Mouse (Mus musculus): ENCODE data around the gene Cdc42bpg. TPM values are rescaled to one million over a fixed set of nuclear protein-coding genes. Genes with fewer than 3 reads are reported as not detected.

Gene Cdc42bpg
- polyA plus RNA-seq, 1 experiment from 2014 or later, result 0.95 TPM

GRCm38 (mm10) chr19:6313796-6314195, 7.5 kb downstream of the Cdc42bpg start:
- Histone ChIP-seq H3K27ac (no peak overlapping the region), H3K27me3 (no peaks in the 10 kb centered on the region), H3K36me3 (peaks cover 77% of the 10 kb centered on the region), H3K4me3 (no peak overlapping the region), H3K4me1 (no peaks in the 10 kb centered on the region), H3K4me2 (replicated peaks) (no peak overlapping the region), H3K9ac (peak overlapping the region; percentile 4; the same call in 1 of the 2 replicates), H3K9me3 (no peaks in the 10 kb centered on the region)
- 90% methylated on average over 8 of the region's 8 CpGs for WGBS
- ATAC-seq (ENCODE audit: insufficient number of reproducible peaks, insufficient read depth, low FRiP score, low TSS enrichment), result no peak

- Histone ChIP-seq H3K4me2 (replicated peaks) (no peak overlapping the region), H3K36me3 (peaks cover 83% of the 10 kb centered on the region), H3K9ac (no peak overlapping the region), H3K27me3 (no peaks in the 10 kb centered on the region), H3K9me3 (no peaks in the 10 kb centered on the region), H3K27ac (no peak overlapping the region), H3K4me3 (no peak overlapping the region), H3K4me1 (no peaks in the 10 kb centered on the region)
- WGBS, result 81% methylated on average over 8 of the region's 8 CpGs
- no peak for ATAC-seq (ENCODE audit: insufficient number of reproducible peaks, insufficient read depth, low FRiP score, low TSS enrichment)
These were observed 8.3 kb downstream of the Cdc42bpg start for GRCm38 (mm10) chr19:6314513-6314912.

DNA sequence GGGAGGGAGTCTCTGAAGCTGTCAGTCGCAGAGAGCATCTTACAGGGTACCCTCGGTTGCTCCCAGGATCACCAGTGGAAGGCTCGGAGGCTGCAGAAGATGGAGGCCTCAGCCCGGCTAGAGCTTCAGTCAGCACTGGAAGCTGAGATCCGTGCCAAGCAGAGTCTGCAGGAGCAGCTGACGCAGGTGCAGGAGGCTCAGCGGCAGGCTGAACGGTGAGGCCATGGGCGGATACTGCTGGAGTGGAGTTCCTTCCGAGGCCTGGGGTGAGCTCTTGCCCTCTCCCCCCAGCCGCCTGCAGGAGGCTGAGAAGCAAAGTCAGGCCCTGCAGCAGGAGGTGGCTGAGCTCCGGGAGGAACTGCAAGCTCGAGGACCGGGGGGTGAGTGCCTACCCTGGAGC, 9.3 kb downstream of the Cdc42bpg start:
- WGBS, result 74% methylated on average over 14 of the region's 14 CpGs
- H3K27ac ChIP-seq, result no peak overlapping the region

DNA sequence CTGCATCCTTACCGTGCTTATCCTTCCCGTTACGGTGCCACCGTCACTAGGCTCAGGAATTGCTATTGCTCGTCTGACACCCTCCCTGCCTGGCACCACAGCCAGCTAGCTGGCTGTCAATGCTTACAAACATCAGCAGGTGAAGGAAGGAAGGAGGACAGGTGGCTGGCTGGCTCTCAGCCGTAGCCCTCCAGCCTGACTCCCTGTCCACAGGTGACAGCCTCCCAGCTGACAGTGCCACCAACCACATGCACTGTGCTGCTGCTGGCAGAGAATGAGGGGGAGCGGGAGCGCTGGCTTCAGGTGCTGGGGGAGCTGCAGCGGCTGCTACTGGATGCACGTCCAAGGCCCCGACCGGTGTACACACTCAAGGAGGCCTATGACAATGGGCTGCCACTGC, 11.9 kb downstream of the Cdc42bpg start:
- H3K4me1 ChIP-seq, result no peaks in the 10 kb centered on the region
- no peak for ATAC-seq (ENCODE audit: insufficient number of reproducible peaks, insufficient read depth, low FRiP score, low TSS enrichment)
- H3K36me3 ChIP-seq, result peaks cover 83% of the 10 kb centered on the region
- no peak overlapping the region for H3K4me2 ChIP-seq (replicated peaks)
- no peak overlapping the region for H3K4me3 ChIP-seq
- no peaks in the 10 kb centered on the region for H3K9me3 ChIP-seq
- H3K9ac ChIP-seq, result no peak overlapping the region
- WGBS, result 89% methylated on average over 12 of the region's 12 CpGs
- H3K27me3 ChIP-seq, result no peaks in the 10 kb centered on the region
- no peak overlapping the region for H3K27ac ChIP-seq

More for the DNA sequence above, 9.3 kb downstream of the Cdc42bpg start:
- Histone ChIP-seq H3K36me3 (peaks cover 87% of the 10 kb centered on the region), H3K4me1 (no peaks in the 10 kb centered on the region), H3K4me3 (no peak overlapping the region), H3K4me2 (replicated peaks) (no peak overlapping the region), H3K9ac (no peak overlapping the region), H3K9me3 (no peaks in the 10 kb centered on the region), H3K27me3 (no peaks in the 10 kb centered on the region)
- ATAC-seq (ENCODE audit: insufficient number of reproducible peaks, insufficient read depth, low FRiP score, low TSS enrichment), result no peak

GRCm38 (mm10) chr19:6321358-6321757, 15.1 kb downstream of the Cdc42bpg start:
- no peaks in the 10 kb centered on the region for H3K9me3 ChIP-seq
- no peak overlapping the region for H3K4me2 ChIP-seq (replicated peaks)
- no peak overlapping the region for H3K4me3 ChIP-seq

GRCm38 (mm10) chr19:6321786-6322621, 15.7 kb downstream of the Cdc42bpg start:
- Histone ChIP-seq H3K9me3 (no peaks in the 10 kb centered on the region), H3K4me2 (replicated peaks) (no peak overlapping the region), H3K27ac (no peak overlapping the region), H3K4me3 (no peak overlapping the region), H3K27me3 (no peaks in the 10 kb centered on the region), H3K4me1 (no peaks in the 10 kb centered on the region), H3K36me3 (peaks cover 58% of the 10 kb centered on the region), H3K9ac (no peak overlapping the region)
- 83% methylated on average over 33 of the region's 33 CpGs for WGBS
- ATAC-seq (ENCODE audit: insufficient number of reproducible peaks, insufficient read depth, low FRiP score, low TSS enrichment), result no peak

More at GRCm38 (mm10) chr19:6321358-6321757, 15.1 kb downstream of the Cdc42bpg start:
- Histone ChIP-seq H3K4me1 (no peaks in the 10 kb centered on the region), H3K27me3 (no peaks in the 10 kb centered on the region), H3K9ac (no peak overlapping the region), H3K27ac (no peak overlapping the region), H3K36me3 (peaks cover 63% of the 10 kb centered on the region)
- 73% methylated on average over 8 of the region's 8 CpGs for WGBS
- no peak for ATAC-seq (ENCODE audit: insufficient number of reproducible peaks, insufficient read depth, low FRiP score, low TSS enrichment)

- Histone ChIP-seq H3K27ac (no peak overlapping the region), H3K9ac (no peak overlapping the region), H3K9me3 (no peaks in the 10 kb centered on the region), H3K4me2 (replicated peaks) (no peak overlapping the region), H3K36me3 (peaks cover 32% of the 10 kb centered on the region; the same call in 1 of the 2 replicates), H3K4me3 (no peak overlapping the region), H3K27me3 (no peaks in the 10 kb centered on the region), H3K4me1 (no peaks in the 10 kb centered on the region)
- ATAC-seq (ENCODE audit: insufficient number of reproducible peaks, insufficient read depth, low FRiP score, low TSS enrichment), result no peak
- 73% methylated on average over 9 of the region's 9 CpGs for WGBS
These were observed 18.5 kb downstream of the Cdc42bpg start for GRCm38 (mm10) chr19:6324751-6325150.

DNA sequence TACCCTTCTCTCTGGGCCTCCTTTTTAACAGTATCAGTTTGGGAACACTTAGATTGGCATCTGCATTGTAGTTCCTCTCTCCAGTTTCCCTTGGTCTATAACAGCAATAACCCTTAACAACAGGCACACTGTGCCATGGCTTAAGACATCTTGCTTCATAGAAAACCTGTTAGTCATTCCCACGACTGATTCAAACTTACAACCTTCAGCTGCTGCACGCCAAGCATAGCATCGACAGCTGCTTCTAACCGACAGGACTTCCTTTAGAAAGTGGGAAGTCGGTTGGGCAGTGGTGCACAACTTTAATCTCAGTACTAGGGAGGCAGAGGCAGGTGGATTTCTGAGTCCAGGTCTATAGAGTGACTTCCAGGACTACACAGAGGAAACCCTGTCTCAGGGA, 24.9 kb downstream of the Cdc42bpg start:
- no peak for ATAC-seq (ENCODE audit: insufficient number of reproducible peaks, insufficient read depth, low FRiP score, low TSS enrichment)
- Histone ChIP-seq H3K27me3 (no peaks in the 10 kb centered on the region), H3K4me3 (no peak overlapping the region), H3K36me3 (no peaks in the 10 kb centered on the region; the same call in 1 of the 2 replicates), H3K4me1 (peaks cover 10% of the 10 kb centered on the region), H3K4me2 (replicated peaks) (no peak overlapping the region), H3K9me3 (no peaks in the 10 kb centered on the region), H3K9ac (no peak overlapping the region), H3K27ac (no peak overlapping the region)
- WGBS, result 63% methylated on average over 5 of the region's 5 CpGs

GRCm38 (mm10) chr19:6331719-6332516, 25.7 kb downstream of the Cdc42bpg start:
- no peak overlapping the region for H3K27ac ChIP-seq
- H3K4me2 ChIP-seq (replicated peaks), result peak overlapping the region; percentile 42
- 25% methylated on average over 13 of the region's 13 CpGs for WGBS
- H3K9ac ChIP-seq, result peak overlapping the region; percentile 11
- H3K4me3 ChIP-seq, result peak overlapping the region; percentile 17; the same call in 1 of the 2 replicates
- H3K9me3 ChIP-seq, result no peaks in the 10 kb centered on the region
- peaks cover 1% of the 10 kb centered on the region for H3K36me3 ChIP-seq
- peaks cover 18% of the 10 kb centered on the region for H3K4me1 ChIP-seq
- H3K27me3 ChIP-seq, result no peaks in the 10 kb centered on the region
- ATAC-seq (ENCODE audit: insufficient number of reproducible peaks, insufficient read depth, low FRiP score, low TSS enrichment), result no peak

- 72% methylated on average over 9 of the region's 9 CpGs for WGBS
- H3K4me1 ChIP-seq, result peaks cover 19% of the 10 kb centered on the region
- no peaks in the 10 kb centered on the region for H3K9me3 ChIP-seq
- H3K36me3 ChIP-seq, result peaks cover 22% of the 10 kb centered on the region
- 0 out of 2 replicates have a peak, but pooled peaks have one; percentile 0 for ATAC-seq (ENCODE audit: insufficient number of reproducible peaks, insufficient read depth, low FRiP score, low TSS enrichment)
- peak overlapping the region; percentile 86 for H3K27ac ChIP-seq
- peak overlapping the region; percentile 75 for H3K4me3 ChIP-seq
- no peaks in the 10 kb centered on the region for H3K27me3 ChIP-seq
- H3K4me2 ChIP-seq (replicated peaks), result peak overlapping the region; percentile 94
- H3K9ac ChIP-seq, result peak overlapping the region; percentile 86; the same call in 1 of the 2 replicates
These were observed 27.7 kb downstream of the Cdc42bpg start for GRCm38 (mm10) chr19:6333761-6334595.

Measured in embryonic facial prominence, embryonic 12.5 days (tissue).